Mouse (Mus musculus): ENCODE results near the gene Spon1. TPM values are rescaled to one million over a fixed set of nuclear protein-coding genes. Genes with fewer than 3 reads are reported as not detected.

Spon1 gene
- polyA plus RNA-seq, 1 experiment = 38.2 TPM

- Histone ChIP-seq H3K4me3 (replicated peaks; ENCODE audit: insufficient read depth, low read depth, low read length) (no peak overlapping the region), H3K27me3 (ENCODE audit: control insufficient read depth, insufficient read depth, low read length) (no peaks in the 10 kb centered on the region), H3K4me1 (ENCODE audit: control insufficient read depth, insufficient read depth, low read length) (peaks cover 3% of the 10 kb centered on the region; the same call in 1 of the 2 replicates), H3K27ac (ENCODE audit: insufficient read depth, low read length) (no peak overlapping the region)
- 91% methylated on average over 2 of the region's 2 CpGs for WGBS
- no peak for TF ChIP-seq POLR2A (IDR thresholded peaks at IDR 0.05; ENCODE audit: borderline replicate concordance, insufficient read depth, low read length)
- no peak for TF ChIP-seq CTCF (IDR thresholded peaks at IDR 0.05; ENCODE audit: borderline replicate concordance, insufficient read depth, low read depth, low read length)
- no peak for DNase-seq
These were observed 308.8 kb downstream of the Spon1 start for GRCm38 (mm10) chr7:114074595-114074994.

GRCm38 (mm10) chr7:114079343-114079742 lies 313.5 kb downstream of the Spon1 start:
- no peaks in the 10 kb centered on the region for H3K27me3 ChIP-seq (ENCODE audit: control insufficient read depth, insufficient read depth, low read length)
- DNase-seq = no peak
- TF ChIP-seq POLR2A (IDR thresholded peaks at IDR 0.05; ENCODE audit: borderline replicate concordance, insufficient read depth, low read length) (no peak), CTCF (IDR thresholded peaks at IDR 0.05; ENCODE audit: borderline replicate concordance, insufficient read depth, low read depth, low read length) (no peak)
- no peak overlapping the region for H3K4me3 ChIP-seq (replicated peaks; ENCODE audit: insufficient read depth, low read depth, low read length)
- H3K27ac ChIP-seq (ENCODE audit: insufficient read depth, low read length) = no peak overlapping the region
- H3K4me1 ChIP-seq (ENCODE audit: control insufficient read depth, insufficient read depth, low read length) = no peaks in the 10 kb centered on the region
- WGBS = 95% methylated on average over 4 of the region's 4 CpGs

GRCm38 (mm10) chr7:114080250-114080649 lies 314.5 kb downstream of the Spon1 start:
- DNase-seq = no peak
- H3K27me3 ChIP-seq (ENCODE audit: control insufficient read depth, insufficient read depth, low read length) = no peaks in the 10 kb centered on the region
- H3K4me1 ChIP-seq (ENCODE audit: control insufficient read depth, insufficient read depth, low read length) = no peaks in the 10 kb centered on the region
- TF ChIP-seq CTCF (IDR thresholded peaks at IDR 0.05; ENCODE audit: borderline replicate concordance, insufficient read depth, low read depth, low read length) (no peak), POLR2A (IDR thresholded peaks at IDR 0.05; ENCODE audit: borderline replicate concordance, insufficient read depth, low read length) (no peak)
- H3K4me3 ChIP-seq (replicated peaks; ENCODE audit: insufficient read depth, low read depth, low read length) = no peak overlapping the region
- 97% methylated on average over 5 of the region's 5 CpGs for WGBS
- H3K27ac ChIP-seq (ENCODE audit: insufficient read depth, low read length) = no peak overlapping the region

- DNase-seq = no peak
- Histone ChIP-seq H3K27ac (ENCODE audit: insufficient read depth, low read length) (no peak overlapping the region), H3K4me1 (ENCODE audit: control insufficient read depth, insufficient read depth, low read length) (no peaks in the 10 kb centered on the region; the same call in 1 of the 2 replicates), H3K27me3 (ENCODE audit: control insufficient read depth, insufficient read depth, low read length) (no peaks in the 10 kb centered on the region), H3K4me3 (replicated peaks; ENCODE audit: insufficient read depth, low read depth, low read length) (no peak overlapping the region)
- 93% methylated on average over 21 of the region's 21 CpGs for WGBS
- TF ChIP-seq CTCF (IDR thresholded peaks at IDR 0.05; ENCODE audit: borderline replicate concordance, insufficient read depth, low read depth, low read length) = no peak
- no peak for TF ChIP-seq POLR2A (IDR thresholded peaks at IDR 0.05; ENCODE audit: borderline replicate concordance, insufficient read depth, low read length)
These were observed 316.0 kb downstream of the Spon1 start for GRCm38 (mm10) chr7:114081633-114082420.

- no peak for DNase-seq
- TF ChIP-seq POLR2A (IDR thresholded peaks at IDR 0.05; ENCODE audit: borderline replicate concordance, insufficient read depth, low read length) (no peak), CTCF (IDR thresholded peaks at IDR 0.05; ENCODE audit: borderline replicate concordance, insufficient read depth, low read depth, low read length) (no peak)
- no peaks in the 10 kb centered on the region; the same call in 1 of the 2 replicates for H3K4me1 ChIP-seq (ENCODE audit: control insufficient read depth, insufficient read depth, low read length)
- 93% methylated on average over 2 of the region's 2 CpGs for WGBS
- no peaks in the 10 kb centered on the region for H3K27me3 ChIP-seq (ENCODE audit: control insufficient read depth, insufficient read depth, low read length)
- no peak overlapping the region for H3K4me3 ChIP-seq (replicated peaks; ENCODE audit: insufficient read depth, low read depth, low read length)
- no peak overlapping the region for H3K27ac ChIP-seq (ENCODE audit: insufficient read depth, low read length)
These were observed 317.3 kb downstream of the Spon1 start for GRCm38 (mm10) chr7:114083088-114083487.

- TF ChIP-seq CTCF (IDR thresholded peaks at IDR 0.05; ENCODE audit: borderline replicate concordance, insufficient read depth, low read depth, low read length) (no peak), POLR2A (IDR thresholded peaks at IDR 0.05; ENCODE audit: borderline replicate concordance, insufficient read depth, low read length) (no peak)
- H3K27me3 ChIP-seq (ENCODE audit: control insufficient read depth, insufficient read depth, low read length) = no peaks in the 10 kb centered on the region
- no peak overlapping the region for H3K4me3 ChIP-seq (replicated peaks; ENCODE audit: insufficient read depth, low read depth, low read length)
- H3K27ac ChIP-seq (ENCODE audit: insufficient read depth, low read length) = no peak overlapping the region
- no peaks in the 10 kb centered on the region; the same call in 1 of the 2 replicates for H3K4me1 ChIP-seq (ENCODE audit: control insufficient read depth, insufficient read depth, low read length)
- WGBS = 95% methylated on average over 3 of the region's 3 CpGs
- no peak for DNase-seq
These were observed 318.0 kb downstream of the Spon1 start for GRCm38 (mm10) chr7:114083760-114084159.

- 87% methylated on average over 6 of the region's 6 CpGs for WGBS
These were observed 320.4 kb downstream of the Spon1 start for GRCm38 (mm10) chr7:114086021-114086710.

More at GRCm38 (mm10) chr7:114086021-114086710, 320.4 kb downstream of the Spon1 start:
- Histone ChIP-seq H3K4me3 (replicated peaks; ENCODE audit: insufficient read depth, low read depth, low read length) (no peak overlapping the region), H3K27me3 (ENCODE audit: control insufficient read depth, insufficient read depth, low read length) (no peaks in the 10 kb centered on the region), H3K4me1 (ENCODE audit: control insufficient read depth, insufficient read depth, low read length) (no peaks in the 10 kb centered on the region; the same call in 1 of the 2 replicates), H3K27ac (ENCODE audit: insufficient read depth, low read length) (no peak overlapping the region)
- no peak for TF ChIP-seq POLR2A (IDR thresholded peaks at IDR 0.05; ENCODE audit: borderline replicate concordance, insufficient read depth, low read length)
- TF ChIP-seq CTCF (IDR thresholded peaks at IDR 0.05; ENCODE audit: borderline replicate concordance, insufficient read depth, low read depth, low read length) = no peak
- no peak for DNase-seq

Measured in cerebellum, adult 2 months (tissue).